Mouse (Mus musculus) small intestine, adult 2 months (tissue): ENCODE measurements around the gene Rcbtb2. TPM values are rescaled to one million over a fixed set of nuclear protein-coding genes. Genes with fewer than 3 reads are reported as not detected.
A peak's percentile ranks its signal among the peaks of the same experiment; 100 is the strongest.

Experiments used
- H3K27ac ChIP-seq: fragments of 200-500 bp; 2 replicates; pipeline ENCODE4 v1.5.1; 2012; ENCODE audit warnings: low read depth, low read length, control low read depth, inconsistent platforms; ENCODE audit not compliant: insufficient read depth
- H3K27me3 ChIP-seq: fragments of 200-500 bp; 2 replicates; pipeline ENCODE4 v1.6.1; 2012; ENCODE audit warnings: mild to moderate bottlenecking, moderate library complexity, low read length, inconsistent platforms; ENCODE audit not compliant: control insufficient read depth, insufficient read depth
- H3K36me3 ChIP-seq: fragments of 200-500 bp; 2 replicates; pipeline ENCODE4 v1.6.1; 2012; ENCODE audit warnings: mild to moderate bottlenecking, low read length, control low read depth, inconsistent platforms; ENCODE audit not compliant: control insufficient read depth, insufficient read depth
- H3K4me1 ChIP-seq: fragments of 200-500 bp; 2 replicates; pipeline ENCODE4 v1.6.1; 2012; ENCODE audit warnings: low read length, inconsistent platforms, mixed read lengths; ENCODE audit not compliant: control insufficient read depth, insufficient read depth, insufficient read length
- H3K4me3 ChIP-seq: fragments of 200-500 bp; 2 replicates; pipeline ENCODE4 v1.5.1; 2012; ENCODE audit warnings: low read depth, mild to moderate bottlenecking, control low read depth, inconsistent platforms, low read length, moderate library complexity
- CTCF ChIP-seq: fragments of 200-500 bp; IDR thresholded peaks from 2 replicates; pipeline ENCODE4 v1.5.1; 2012; ENCODE audit warnings: low read depth, mild to moderate bottlenecking, control low read depth, inconsistent platforms, low read length, moderate library complexity, mixed read lengths; ENCODE audit not compliant: insufficient replicate concordance, insufficient read length; ENCODE audit errors: extremely low read depth
- POLR2A ChIP-seq: fragments of 200-500 bp; IDR thresholded peaks from 2 replicates; pipeline ENCODE4 v1.6.1; 2012; ENCODE audit warnings: low read depth, mild to moderate bottlenecking, control low read depth, inconsistent platforms, low read length, moderate library complexity
- WGBS: fragments of 180-500 bp; shearing (Covaris S2); methylation state at CpG from one replicate; pipeline ENCODE4 v1.1.7; 2018; 5-methylcytosine and 5-hydroxymethylcytosine counted together
- polyA plus RNA-seq: library from polyadenylated mRNA; depleted of rRNA; stranded (reverse); fragments of >200 nt; gene quantifications from 2 replicates; pipeline ENCODE4 v1.2.3, GENCODE M21; 2012

The Rcbtb2 gene
- polyA plus RNA-seq, 1 experiment: 10.1 TPM

DNA sequence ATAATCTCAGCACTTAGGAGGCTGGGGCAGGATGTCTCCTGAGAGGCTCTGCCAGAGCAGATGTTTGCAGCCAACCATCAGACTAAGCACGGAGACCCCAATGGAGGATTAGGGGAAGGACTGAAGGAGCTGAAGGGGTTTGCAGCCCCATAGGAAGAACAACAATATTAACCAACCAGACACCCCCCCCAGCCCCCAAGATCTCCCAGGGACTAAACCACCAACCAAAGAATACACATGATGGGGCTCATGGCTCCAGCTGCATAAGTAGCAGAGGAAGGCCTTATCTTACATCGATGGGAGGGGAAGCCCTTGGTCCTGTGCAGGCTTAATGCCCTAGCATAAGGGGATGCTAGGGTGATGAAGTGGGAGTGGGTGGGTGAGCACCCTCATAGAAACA lies 6.5 kb upstream of the Rcbtb2 start:
- TF ChIP-seq POLR2A (no peak), CTCF (no peak)
- Histone ChIP-seq H3K27ac (0 out of 2 replicates have a peak overlapping the region, but pooled peaks have one; percentile 38), H3K27me3 (no peaks in the 10 kb centered on the region), H3K4me3 (no peak overlapping the region), H3K4me1 (peaks cover 17% of the 10 kb centered on the region), H3K36me3 (no peaks in the 10 kb centered on the region)
- 58% methylated on average over 2 of the region's 2 CpGs for WGBS

DNA sequence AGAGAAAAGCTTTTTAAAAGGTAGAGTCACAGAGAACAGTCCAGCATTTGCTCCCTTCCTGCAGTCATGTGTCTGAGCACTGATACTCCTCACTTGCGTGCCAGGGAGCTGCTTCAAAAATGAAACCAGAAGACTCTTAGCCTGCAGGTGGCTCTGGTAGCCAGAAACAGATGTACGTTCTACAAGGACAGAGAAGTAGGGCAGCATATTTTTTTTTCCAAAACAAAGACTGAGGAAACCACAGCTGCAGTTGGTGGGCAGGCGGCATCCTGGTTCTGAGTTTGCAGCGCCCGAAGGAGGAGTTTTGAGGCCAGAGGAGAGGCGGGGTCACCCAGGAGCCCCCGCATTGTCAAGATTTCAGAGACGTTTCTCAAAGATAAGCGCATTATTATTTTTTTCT lies 5.9 kb upstream of the Rcbtb2 start:
- peak overlapping the region; percentile 73 for H3K27ac ChIP-seq
- H3K4me1 ChIP-seq: peaks cover 17% of the 10 kb centered on the region
- H3K4me3 ChIP-seq: peak overlapping the region; percentile 30; the same call in 1 of the 2 replicates
- TF ChIP-seq CTCF: peak; percentile 22; the same call in 1 of the 2 replicates
- TF ChIP-seq POLR2A: no peak
- H3K36me3 ChIP-seq: no peaks in the 10 kb centered on the region
- WGBS: 5% methylated on average over 9 of the region's 9 CpGs
- no peaks in the 10 kb centered on the region for H3K27me3 ChIP-seq

GRCm38 (mm10) chr14:73117411-73118392 lies 5.1 kb upstream of the Rcbtb2 start:
- WGBS: 62% methylated on average over 7 of the region's 7 CpGs
- TF ChIP-seq POLR2A (no peak), CTCF (peak; percentile 26; the same call in 1 of the 2 replicates)
- Histone ChIP-seq H3K27me3 (no peaks in the 10 kb centered on the region), H3K4me1 (peaks cover 14% of the 10 kb centered on the region), H3K4me3 (no peak overlapping the region), H3K36me3 (no peaks in the 10 kb centered on the region), H3K27ac (peak overlapping the region; percentile 73)

DNA sequence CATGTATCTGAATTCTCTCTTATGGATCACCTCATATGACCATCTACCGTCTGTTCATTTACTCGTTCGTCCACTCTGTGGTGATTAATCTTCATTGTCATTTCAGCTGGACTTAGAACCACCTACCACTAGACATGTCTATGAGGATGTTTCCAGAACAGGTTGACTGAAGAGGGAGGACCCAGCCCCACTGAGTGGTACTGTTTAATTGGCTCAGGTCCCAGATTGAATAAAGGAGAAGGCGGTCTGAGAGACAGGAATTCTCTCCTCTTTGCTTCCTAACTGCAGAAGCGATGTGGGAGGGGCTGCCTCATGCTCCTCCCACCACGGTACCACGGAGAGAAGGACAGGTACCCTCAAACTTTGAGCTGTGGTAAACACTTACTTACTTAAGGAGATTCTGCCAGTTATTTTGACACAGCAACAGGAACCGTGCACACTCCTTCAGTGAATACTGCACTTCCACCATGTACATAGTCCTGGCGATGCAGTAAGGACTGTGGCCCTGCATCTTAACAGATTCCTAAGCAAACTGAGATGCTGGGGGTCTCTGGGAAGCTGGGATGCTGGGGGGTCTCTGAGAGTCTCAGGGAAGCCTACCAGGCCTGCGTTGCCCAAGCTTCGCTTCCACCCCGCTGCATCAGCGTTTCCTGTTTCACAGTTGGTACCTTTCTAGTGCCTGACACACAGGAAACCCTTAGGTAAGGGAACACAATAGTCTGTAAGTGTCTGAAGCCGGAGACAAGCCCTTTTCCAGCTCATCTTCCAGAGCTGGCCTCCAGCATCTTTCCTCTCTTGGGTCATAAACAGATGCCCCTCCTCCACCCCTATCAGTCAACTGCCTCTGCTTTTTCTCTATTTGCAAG lies 4.1 kb upstream of the Rcbtb2 start:
- Histone ChIP-seq H3K4me1 (peaks cover 14% of the 10 kb centered on the region), H3K4me3 (no peak overlapping the region), H3K36me3 (no peaks in the 10 kb centered on the region), H3K27ac (peak overlapping the region; percentile 73), H3K27me3 (no peaks in the 10 kb centered on the region)
- WGBS: 78% methylated on average over 14 of the region's 14 CpGs
- no peak for TF ChIP-seq POLR2A
- no peak for TF ChIP-seq CTCF

DNA sequence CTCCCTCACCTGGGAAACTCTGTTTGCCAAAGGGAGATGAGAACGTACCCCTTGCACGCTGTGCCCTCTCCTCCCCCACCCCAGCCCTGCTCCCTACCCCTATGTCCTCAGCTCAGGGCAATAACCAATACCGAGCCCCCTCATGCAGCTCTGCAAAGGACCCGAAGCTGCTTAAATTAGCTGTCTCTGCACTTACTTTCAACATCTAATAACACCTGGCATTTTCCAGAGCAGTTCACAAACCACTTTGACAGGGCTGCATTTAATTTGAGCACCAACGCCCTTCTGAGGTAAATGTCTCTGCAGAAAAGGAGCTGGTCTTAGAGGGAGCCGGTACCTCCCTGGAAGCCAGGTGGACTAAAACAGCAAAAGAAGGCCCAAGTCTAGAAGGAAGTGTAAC lies 3.4 kb upstream of the Rcbtb2 start:
- 71% methylated on average over 6 of the region's 6 CpGs for WGBS
- Histone ChIP-seq H3K4me3 (no peak overlapping the region), H3K4me1 (peaks cover 15% of the 10 kb centered on the region), H3K27ac (peak overlapping the region; percentile 73; the same call in 1 of the 2 replicates), H3K36me3 (no peaks in the 10 kb centered on the region), H3K27me3 (no peaks in the 10 kb centered on the region)
- TF ChIP-seq CTCF (no peak), POLR2A (no peak)

DNA sequence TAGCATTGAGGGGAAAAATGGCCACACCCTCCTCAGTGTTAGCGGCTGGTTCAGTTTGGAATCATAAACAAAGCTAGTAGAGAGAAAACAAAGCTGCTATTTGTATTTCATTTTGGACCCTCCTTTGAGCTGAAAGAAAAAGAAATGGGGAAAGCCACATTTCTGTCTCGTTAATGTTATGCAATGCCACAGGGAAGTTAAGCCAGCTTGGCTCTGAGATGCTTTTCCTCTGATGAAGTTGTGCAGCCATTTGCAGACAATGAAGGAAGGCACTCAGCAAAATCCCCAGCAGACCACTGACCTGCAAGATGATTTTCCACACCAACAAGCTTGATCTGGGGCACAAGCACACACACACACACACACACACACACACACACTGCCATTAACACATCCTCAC lies 2.9 kb upstream of the Rcbtb2 start:
- Histone ChIP-seq H3K4me3 (no peak overlapping the region), H3K27ac (peak overlapping the region; percentile 73), H3K4me1 (peaks cover 15% of the 10 kb centered on the region), H3K36me3 (no peaks in the 10 kb centered on the region), H3K27me3 (no peaks in the 10 kb centered on the region)
- 46% methylated on average over 2 of the region's 2 CpGs for WGBS
- no peak for TF ChIP-seq POLR2A
- no peak for TF ChIP-seq CTCF

DNA sequence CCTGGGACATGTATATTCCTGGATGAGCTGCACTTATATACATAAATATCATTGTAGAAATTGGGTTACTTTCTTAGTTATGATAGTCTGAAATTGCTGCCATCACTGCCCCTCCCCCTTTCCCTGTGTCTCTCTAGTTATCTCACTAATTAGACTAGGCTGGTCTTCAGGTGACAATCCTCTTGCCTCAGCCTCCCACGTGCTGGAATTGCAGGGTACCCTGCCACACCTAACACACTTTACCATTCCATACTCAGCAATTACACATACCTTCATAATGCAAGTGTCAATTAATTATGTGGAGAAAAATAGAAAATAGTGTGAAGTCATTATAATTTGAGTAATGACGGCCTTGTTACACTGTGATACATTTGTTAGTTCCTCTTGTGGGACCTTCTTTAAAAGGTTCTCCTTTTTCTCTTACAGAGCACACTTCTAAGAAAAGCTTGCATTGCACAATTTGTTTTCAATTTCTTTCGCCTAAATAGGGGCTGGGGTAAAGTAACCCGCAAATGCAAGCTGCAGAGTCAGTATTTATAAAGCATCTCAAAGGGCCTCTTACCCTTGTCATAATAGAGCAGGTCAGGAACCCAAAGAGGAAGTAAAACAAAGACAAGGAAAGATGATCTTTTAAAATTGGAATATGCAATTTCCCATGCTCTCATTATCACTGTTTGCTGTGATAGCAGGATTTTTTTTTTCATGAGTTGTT lies 470 bp upstream of the Rcbtb2 start:
- Histone ChIP-seq H3K36me3 (no peaks in the 10 kb centered on the region), H3K27ac (peak overlapping the region; percentile 74), H3K4me3 (no peak overlapping the region), H3K4me1 (peaks cover 15% of the 10 kb centered on the region), H3K27me3 (no peaks in the 10 kb centered on the region)
- WGBS: 55% methylated on average over 4 of the region's 4 CpGs
- TF ChIP-seq CTCF: no peak
- no peak for TF ChIP-seq POLR2A
